Mouse (Mus musculus): ENCODE measurements around the gene Fam92b.

DNA sequence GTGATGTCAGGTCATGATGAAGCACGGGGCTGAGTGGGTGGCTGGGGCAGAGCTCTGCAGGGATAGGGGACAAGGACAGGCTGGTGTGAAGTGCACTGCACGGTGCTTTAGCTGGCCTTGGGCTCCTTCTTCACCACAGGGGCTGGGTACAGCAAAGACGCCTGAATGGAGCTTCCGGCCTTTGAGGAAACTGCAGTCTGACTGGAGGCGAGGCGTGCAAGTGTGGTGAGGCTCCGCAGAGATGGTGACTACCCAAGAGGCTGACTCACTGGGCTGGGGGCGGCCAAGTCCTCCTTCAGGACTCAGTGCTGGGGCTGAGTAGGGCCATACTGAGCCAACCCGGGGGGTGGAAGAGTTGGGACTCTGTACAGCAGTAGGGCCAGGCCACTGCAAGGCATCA is 28.6 kb upstream of the Fam92b start:
- TF ChIP-seq CTCF (IDR thresholded peaks at IDR 0.05; ENCODE audit: insufficient read depth, low read length): no peak
- no peak for TF ChIP-seq POLR2A (IDR thresholded peaks at IDR 0.05; ENCODE audit: borderline replicate concordance, extremely low read depth, low read depth, low read length)

All from lung, adult 2 months (tissue).